In the genomic region with DNA sequence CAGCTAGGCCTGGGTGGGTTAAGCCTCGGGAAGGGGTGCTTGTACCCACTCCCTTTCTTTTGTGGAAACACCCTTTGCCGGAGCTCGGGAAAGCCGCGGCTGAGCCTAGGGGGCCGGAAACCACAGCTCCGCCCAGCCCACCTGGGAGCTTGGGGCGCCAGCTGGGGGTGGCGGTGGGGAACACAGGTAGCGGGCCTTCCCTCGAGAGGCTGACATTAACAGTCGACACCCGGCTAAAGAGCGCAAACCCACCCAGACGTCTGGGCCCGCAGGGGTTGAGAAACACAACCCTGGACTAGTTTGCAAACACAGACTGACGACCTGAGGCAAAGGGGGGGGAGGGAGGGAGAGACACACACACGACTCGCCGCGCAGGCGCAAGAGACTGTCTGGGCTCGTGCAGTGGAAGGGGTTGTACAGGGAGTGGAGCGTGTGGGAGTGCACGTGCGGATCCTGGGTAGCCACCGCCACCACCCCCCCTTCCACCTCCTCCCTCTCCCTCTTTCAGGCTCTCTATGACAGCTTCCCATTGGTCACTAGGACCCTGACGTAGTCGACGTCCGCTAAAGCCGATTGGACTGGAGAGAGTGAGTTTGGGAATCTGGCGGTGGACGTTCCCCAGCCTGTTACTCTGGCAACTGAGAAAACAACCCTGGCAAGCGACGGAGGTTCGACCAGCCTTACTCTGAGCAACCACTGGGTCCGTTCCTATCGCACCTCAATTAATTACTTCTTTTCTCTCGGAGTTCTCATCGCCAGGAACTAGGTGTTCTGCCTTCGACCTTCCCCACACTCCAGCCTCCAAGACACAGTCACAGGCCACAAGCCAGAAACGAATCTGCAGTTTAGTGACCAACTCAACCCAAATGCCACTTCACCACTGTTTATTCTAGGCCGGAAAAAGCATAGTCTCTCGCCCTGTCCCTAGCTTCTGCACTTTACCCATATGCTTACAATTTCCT, we compare ENCODE assay signal across 8 mouse cellular contexts. TPM values are rescaled to one million over a fixed set of nuclear protein-coding genes. Genes with fewer than 3 reads are reported as not detected.
DNase-seq lines count a peak whose midpoint lies in the region; ATAC-seq and TF ChIP-seq lines count a peak whose summit lies in the region.

No protein-coding gene starts in this region.

- DNase-seq in Patski (ENCODE audit: low read depth, low spot score), result no peak
- peak; percentile 91 to 95 for DNase-seq in cerebellum, postnatal 25 days
- peak; percentile 87 to 93 for DNase-seq in frontal cortex, postnatal 14 days (ENCODE audit: low spot score in 2 of 2)
- peak; percentile 85 to 96 for DNase-seq in layer of hippocampus, postnatal 14 days (ENCODE audit: low spot score in 2 of 2)
- DNase-seq in lung, postnatal 14 days, result peak; percentile 90
- DNase-seq in ovary, postnatal 36 days (ENCODE audit: low spot score), result peak; percentile 88
- peak; percentile 92 for DNase-seq in thymus, postnatal 25 days

- peaks cover 10% of the 10 kb centered on the region for H3K27me3 ChIP-seq in Patski
- H3K27me3 ChIP-seq in hindbrain, embryonic 13.5 days, result peaks cover 36% of the 10 kb centered on the region

- H3K4me2 ChIP-seq in hindbrain, embryonic 13.5 days, result peak overlapping the region; percentile 97

- H3K4me3 ChIP-seq in hindbrain, embryonic 13.5 days, result peak overlapping the region; percentile 83

- CTCF ChIA-PET in Patski (lab: Charles Lee), result interaction anchor here (1.8 to 2.5 kb wide), 2 partner anchors 8 to 95 kb away, joined by 4 to 9 read pairs; no protein-coding TSS in a partner anchor

- no peaks in the 10 kb centered on the region for H3K9me3 ChIP-seq in hindbrain, embryonic 13.5 days

- TF ChIP-seq CTCF in Patski (IDR thresholded peaks at IDR 0.05), result no peak

- no peaks in the 10 kb centered on the region for H3K36me3 ChIP-seq in hindbrain, embryonic 13.5 days

- POLR2A ChIA-PET in Patski (lab: Charles Lee), result interaction anchor here (0.6 to 2.6 kb wide), 5 partner anchors 9 to 158 kb away, joined by 3 to 34 read pairs (median 4); no protein-coding TSS in a partner anchor

- H3K27ac ChIP-seq in hindbrain, embryonic 13.5 days, result peak overlapping the region; percentile 100

- in situ Hi-C loops in Patski (cut with MboI; ENCODE audit: low pct_unique_long_range_greater_than_20kb), result loop anchor here (25.0 kb wide), 1 partner anchor 569 kb away; the partner anchor contains the start of genes Ctdnep1, Elp5, Gabarap and Phf23

- peak overlapping the region; percentile 76 for H3K9ac ChIP-seq in hindbrain, embryonic 13.5 days

- under 1% methylated on average over 45 of the region's 45 CpGs for WGBS in hindbrain, embryonic 13.5 days

- H3K4me1 ChIP-seq in hindbrain, embryonic 13.5 days (replicated peaks), result peaks cover 63% of the 10 kb centered on the region

- ATAC-seq in Patski, result peak; percentile 46
- ATAC-seq in hindbrain, embryonic 13.5 days (ENCODE audit: low FRiP score), result peak; percentile 92

RNA-seq across cellular contexts. Expression of gene Kdm6b, which starts 5.3 kb away (rescaled TPM):
- 26.6 TPM for polyA plus RNA-seq in Patski (2021)
- polyA plus RNA-seq in hindbrain, embryonic 13.5 days (2015; fragmentation: Nextera tagmentation; extraction: Ambion mirVana), result 50.6 and 51.3 TPM in 2 replicates
- 10 to 100 TPM; 41.7 to 42.8 TPM for total RNA-seq in layer of hippocampus, postnatal 14 days (2021)

RNA-seq across cellular contexts. Expression of gene Tmem88, which starts 20.7 kb away (rescaled TPM):
- 0.18 TPM for polyA plus RNA-seq in Patski (2021)
- 7.1 and 8.7 TPM in 2 replicates for polyA plus RNA-seq in hindbrain, embryonic 13.5 days (2015; fragmentation: Nextera tagmentation; extraction: Ambion mirVana)
- total RNA-seq in layer of hippocampus, postnatal 14 days (2021), result 1 to 10 TPM; 2.1 to 2.3 TPM

RNA-seq across cellular contexts. Expression of gene Cyb5d1, which starts 23.3 kb away (rescaled TPM):
- 28.1 TPM for polyA plus RNA-seq in Patski (2021)
- 34.9 and 35.5 TPM in 2 replicates for polyA plus RNA-seq in hindbrain, embryonic 13.5 days (2015; fragmentation: Nextera tagmentation; extraction: Ambion mirVana)
- total RNA-seq in layer of hippocampus, postnatal 14 days (2021), result 10 to 100 TPM; 36.0 to 39.7 TPM

RNA-seq across cellular contexts. Expression of gene Naa38, which starts 23.5 kb away (rescaled TPM):
- 128 TPM for polyA plus RNA-seq in Patski (2021)
- polyA plus RNA-seq in hindbrain, embryonic 13.5 days (2015; fragmentation: Nextera tagmentation; extraction: Ambion mirVana), result 103 and 105 TPM in 2 replicates
- total RNA-seq in layer of hippocampus, postnatal 14 days (2021), result 100 to 1,000 TPM in 1 of 2 experiments, 10 to 100 TPM in 1; 99.3 to 111 TPM

RNA-seq across cellular contexts. Expression of gene Chd3, which starts 49.6 kb away (rescaled TPM):
- polyA plus RNA-seq in Patski (2021), result 295 TPM
- 92.4 and 93.5 TPM in 2 replicates for polyA plus RNA-seq in hindbrain, embryonic 13.5 days (2015; fragmentation: Nextera tagmentation; extraction: Ambion mirVana)
- 100 to 1,000 TPM; 519 to 534 TPM for total RNA-seq in layer of hippocampus, postnatal 14 days (2021)
